Mouse (Mus musculus): ENCODE data around the gene Prkd2.

- no peak for TF ChIP-seq POLR2A (IDR thresholded peaks at IDR 0.05; ENCODE audit: control insufficient read depth, extremely low read depth, insufficient read depth, low read length, poor library complexity)
- TF ChIP-seq CTCF (IDR thresholded peaks at IDR 0.05; ENCODE audit: borderline replicate concordance, control insufficient read depth, extremely low read depth, insufficient read depth, low read length, poor library complexity), result no peak
Observed at GRCm38 (mm10) chr7:16821091-16821490, 21.6 kb upstream of the Prkd2 start.
